Mouse (Mus musculus): ENCODE measurements around the gene Fosl1. TPM values are rescaled to one million over a fixed set of nuclear protein-coding genes. Genes with fewer than 3 reads are reported as not detected.

Fosl1 gene
- total and polyA plus RNA-seq, 2 experiments from 2014 or later, result not detected

DNA sequence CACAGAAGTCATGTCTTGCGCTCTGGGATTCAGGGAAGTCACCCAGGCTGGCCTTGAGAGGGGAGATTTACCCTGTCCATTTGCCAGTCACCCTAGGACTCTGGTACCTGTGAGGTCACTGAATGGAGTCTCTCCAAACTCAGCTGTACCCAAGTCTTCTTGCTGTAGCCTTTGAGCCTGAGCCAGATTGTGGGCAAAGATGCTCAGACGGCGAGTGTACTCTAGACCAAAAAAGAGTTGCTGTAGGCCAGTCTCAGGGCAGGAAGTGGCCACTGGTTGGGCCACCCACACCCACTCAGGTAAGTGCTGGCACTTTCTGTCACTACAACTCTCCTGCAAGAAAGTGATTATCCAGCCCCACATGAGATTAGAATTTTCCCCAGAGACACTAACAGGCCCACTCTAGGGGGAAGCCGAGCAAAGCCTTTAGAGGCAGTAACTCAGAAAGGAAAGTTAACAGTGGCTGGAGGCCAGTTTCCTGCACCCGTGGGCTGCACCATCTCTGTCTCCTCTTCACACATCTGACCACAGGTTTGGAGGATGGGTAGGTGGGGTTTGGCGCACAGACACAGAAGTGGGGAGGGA, 19.7 kb downstream of the Fosl1 start:
- ATAC-seq (no peak), DNase-seq (ENCODE audit: low spot score) (no peak)
- no peak for TF ChIP-seq CTCF (IDR thresholded peaks at IDR 0.05; ENCODE audit: low read depth)
- no peaks in the 10 kb centered on the region for H3K4me1 ChIP-seq (ENCODE audit: insufficient read depth, low read length)
- no peak overlapping the region for H3K27ac ChIP-seq
- no peak overlapping the region for H3K4me3 ChIP-seq (ENCODE audit: low read length)
- no peak overlapping the region for H3K9ac ChIP-seq (replicated peaks; ENCODE audit: low read length)
- no peak overlapping the region for H3K4me2 ChIP-seq (ENCODE audit: low read depth, low read length)
- H3K27me3 ChIP-seq (ENCODE audit: insufficient read depth, low read length), result no peaks in the 10 kb centered on the region
- 91% methylated on average over 6 of the region's 6 CpGs for WGBS
- no peaks in the 10 kb centered on the region for H3K9me3 ChIP-seq (ENCODE audit: low read length)
- H3K36me3 ChIP-seq (ENCODE audit: insufficient read depth, low read length), result peaks cover 35% of the 10 kb centered on the region

DNA sequence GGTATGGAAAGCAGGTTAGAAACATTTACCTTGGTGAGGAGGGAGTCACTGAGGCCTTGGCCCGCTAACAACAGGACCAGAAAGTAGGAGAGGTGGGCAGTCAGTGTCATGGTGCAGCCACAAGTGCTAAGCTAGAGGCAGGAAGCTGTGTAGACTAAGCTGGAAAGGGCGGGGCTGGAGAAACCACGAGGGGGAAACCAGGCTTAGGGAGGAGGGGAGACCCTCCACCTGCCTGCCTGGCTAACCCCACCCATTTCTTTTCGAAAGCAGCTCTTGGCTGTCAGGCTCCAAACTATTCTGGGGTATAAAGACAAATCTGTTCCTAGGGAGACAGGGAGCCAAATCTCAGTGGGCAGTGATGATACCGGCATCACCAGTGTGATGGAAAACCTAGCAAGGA, 21.0 kb downstream of the Fosl1 start, which contains the start of gene Ctsw:
TSS of gene Ctsw (minus strand) at position 134 of the 400 bp plus-strand sequence.
- H3K36me3 ChIP-seq (ENCODE audit: insufficient read depth, low read length), result peaks cover 27% of the 10 kb centered on the region
- ATAC-seq (no peak), DNase-seq (ENCODE audit: low spot score) (no peak)
- H3K4me3 ChIP-seq (ENCODE audit: low read length), result no peak within 1 kb of the TSS
- H3K9ac ChIP-seq (replicated peaks; ENCODE audit: low read length), result no peak within 1 kb of the TSS
- no peaks in the 10 kb centered on the region for H3K9me3 ChIP-seq (ENCODE audit: low read length)
- no peaks in the 10 kb centered on the region for H3K27me3 ChIP-seq (ENCODE audit: insufficient read depth, low read length)
- H3K4me2 ChIP-seq (ENCODE audit: low read depth, low read length), result no peak within 1 kb of the TSS
- 57% methylated on average over 5 of the region's 5 CpGs for WGBS
- no peaks in the 10 kb centered on the region for H3K4me1 ChIP-seq (ENCODE audit: insufficient read depth, low read length)
- no peak within 1 kb of the TSS for H3K27ac ChIP-seq
- TF ChIP-seq CTCF (IDR thresholded peaks at IDR 0.05; ENCODE audit: low read depth), result no peak

DNA sequence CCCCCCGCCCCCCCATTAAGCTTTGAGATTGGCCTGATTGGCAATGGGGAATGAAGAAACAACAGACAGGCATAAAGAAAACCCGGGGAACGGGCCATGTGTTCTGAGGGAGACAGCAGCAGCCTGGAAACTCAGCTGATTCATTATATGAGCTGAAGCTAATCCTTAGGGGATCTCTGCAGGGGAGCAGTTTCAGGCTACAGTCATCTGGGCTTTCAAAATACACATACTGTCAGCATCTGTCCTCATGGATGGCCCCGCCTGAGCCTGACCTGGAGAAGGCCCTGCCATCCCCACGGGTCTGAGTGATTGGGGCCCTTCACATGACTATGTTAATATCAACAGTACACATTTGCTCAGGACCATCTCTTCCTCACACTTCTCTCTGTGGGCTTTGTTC, 24.5 kb downstream of the Fosl1 start:
- TF ChIP-seq CTCF (IDR thresholded peaks at IDR 0.05; ENCODE audit: low read depth), result no peak
- H3K4me3 ChIP-seq (ENCODE audit: low read length), result no peak overlapping the region
- H3K9me3 ChIP-seq (ENCODE audit: low read length), result no peaks in the 10 kb centered on the region
- ATAC-seq (no peak), DNase-seq (ENCODE audit: low spot score) (no peak)
- H3K4me2 ChIP-seq (ENCODE audit: low read depth, low read length), result no peak overlapping the region
- H3K36me3 ChIP-seq (ENCODE audit: insufficient read depth, low read length), result peaks cover 9% of the 10 kb centered on the region; the same call in 1 of the 2 replicates
- H3K9ac ChIP-seq (replicated peaks; ENCODE audit: low read length), result no peak overlapping the region
- H3K27ac ChIP-seq, result no peak overlapping the region
- peaks cover 7% of the 10 kb centered on the region for H3K4me1 ChIP-seq (ENCODE audit: insufficient read depth, low read length)
- no peaks in the 10 kb centered on the region for H3K27me3 ChIP-seq (ENCODE audit: insufficient read depth, low read length)
- 33% methylated on average over 5 of the region's 5 CpGs for WGBS

DNA sequence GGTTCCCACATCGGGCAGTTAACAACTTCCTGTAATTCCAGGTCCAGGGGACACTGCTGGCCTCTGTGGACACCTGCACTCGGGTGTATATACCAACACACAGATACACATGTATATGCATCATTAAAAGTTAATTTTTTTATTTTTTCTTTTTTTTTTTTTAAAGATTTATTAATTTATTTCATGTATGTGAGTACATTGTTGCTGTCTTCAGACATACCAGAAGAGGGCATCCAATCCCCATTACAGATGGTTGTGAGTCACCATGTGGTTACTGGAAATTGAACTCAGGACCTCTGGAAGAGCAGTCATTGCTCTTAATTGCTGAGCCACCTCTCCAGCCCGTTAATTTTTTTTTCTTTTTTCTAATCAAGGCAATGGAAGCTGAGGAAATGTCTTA, 25.5 kb downstream of the Fosl1 start:
- ATAC-seq (no peak), DNase-seq (ENCODE audit: low spot score) (no peak)
- 82% methylated on average over 3 of the region's 3 CpGs for WGBS
- H3K4me1 ChIP-seq (ENCODE audit: insufficient read depth, low read length), result peaks cover 7% of the 10 kb centered on the region
- H3K36me3 ChIP-seq (ENCODE audit: insufficient read depth, low read length), result no peaks in the 10 kb centered on the region
- H3K4me2 ChIP-seq (ENCODE audit: low read depth, low read length), result no peak overlapping the region
- peak; percentile 33 for TF ChIP-seq CTCF (IDR thresholded peaks at IDR 0.05; ENCODE audit: low read depth)
- no peaks in the 10 kb centered on the region for H3K9me3 ChIP-seq (ENCODE audit: low read length)
- H3K4me3 ChIP-seq (ENCODE audit: low read length), result no peak overlapping the region
- H3K27ac ChIP-seq, result no peak overlapping the region
- no peaks in the 10 kb centered on the region for H3K27me3 ChIP-seq (ENCODE audit: insufficient read depth, low read length)
- H3K9ac ChIP-seq (replicated peaks; ENCODE audit: low read length), result no peak overlapping the region

DNA sequence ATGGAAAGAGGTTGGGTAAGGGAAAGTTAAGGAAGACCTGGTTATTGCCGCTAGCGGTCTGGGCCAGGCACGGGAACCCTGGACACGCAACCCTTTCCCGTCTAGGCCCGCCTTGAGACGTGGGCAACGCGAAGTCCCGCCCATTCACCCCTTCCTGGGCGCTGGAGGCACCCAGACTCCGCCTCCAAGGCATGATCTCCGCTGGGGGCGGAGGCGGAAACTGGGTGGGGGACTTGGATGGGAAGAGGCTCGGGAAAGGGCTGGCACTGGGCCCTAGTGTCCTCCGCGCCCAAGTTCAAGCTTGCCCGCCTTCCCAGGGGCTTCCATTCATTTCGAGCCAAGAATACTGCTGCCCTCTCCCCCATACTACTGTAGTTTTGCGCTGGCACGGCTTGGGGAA, 26.4 kb downstream of the Fosl1 start, which contains the start of gene Efemp2:
TSS of gene Efemp2 (plus strand) at position 235 of the 400 bp plus-strand sequence.
- no peak for TF ChIP-seq CTCF (IDR thresholded peaks at IDR 0.05; ENCODE audit: low read depth)
- peak; percentile 76 for ATAC-seq
- H3K4me3 ChIP-seq (ENCODE audit: low read length), result peak within 1 kb of the TSS; percentile 57

DNA sequence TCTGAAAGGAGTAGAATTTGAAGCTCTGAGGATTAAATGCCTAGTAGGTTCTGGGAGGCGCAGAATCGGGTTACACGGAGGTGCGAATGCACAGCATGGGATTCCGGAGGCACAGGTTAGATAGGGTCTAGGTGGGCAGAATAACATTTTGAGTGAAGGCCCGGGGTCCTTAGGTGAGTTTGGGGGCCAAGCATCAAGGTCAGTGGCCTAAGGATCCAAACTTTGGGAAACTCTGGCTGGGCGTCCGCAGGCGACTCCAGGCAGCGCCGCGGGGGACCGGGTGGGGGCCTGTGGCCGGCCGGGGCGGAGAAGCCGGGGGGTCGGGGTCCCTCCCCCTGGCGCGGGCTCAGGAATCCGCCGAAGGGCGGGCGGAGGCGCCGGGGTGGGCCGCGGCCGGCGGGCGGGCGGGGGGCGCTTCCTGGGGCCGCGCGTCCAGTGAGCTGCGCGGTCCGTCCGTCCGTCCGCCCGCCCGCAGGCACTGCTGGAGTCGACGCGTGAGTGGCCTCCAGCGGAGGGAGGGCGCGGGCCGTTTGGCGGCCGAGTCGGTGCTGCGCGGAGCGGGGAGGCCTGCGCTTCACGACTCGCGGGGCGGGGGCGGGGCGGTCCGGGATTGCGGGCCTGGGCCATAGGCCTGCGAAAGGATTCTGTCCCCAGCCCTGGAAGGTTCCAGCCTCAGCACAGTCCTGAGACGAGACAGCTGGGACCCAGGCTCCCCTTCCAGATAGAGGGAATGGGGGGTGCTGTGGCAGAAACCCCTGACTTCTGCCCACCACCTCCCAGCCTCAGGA, 27.1 kb downstream of the Fosl1 start:
- peak overlapping the region; percentile 78 for H3K9ac ChIP-seq (replicated peaks; ENCODE audit: low read length)
- 1% methylated on average over 65 of the region's 68 CpGs for WGBS
- ATAC-seq, result peak; percentile 76
- H3K36me3 ChIP-seq (ENCODE audit: insufficient read depth, low read length), result no peaks in the 10 kb centered on the region; the same call in 1 of the 2 replicates
- peak overlapping the region; percentile 97 for H3K4me2 ChIP-seq (ENCODE audit: low read depth, low read length)
- H3K4me3 ChIP-seq (ENCODE audit: low read length), result peak overlapping the region; percentile 57
- TF ChIP-seq CTCF (IDR thresholded peaks at IDR 0.05; ENCODE audit: low read depth), result no peak
- no peaks in the 10 kb centered on the region for H3K9me3 ChIP-seq (ENCODE audit: low read length)
- no peaks in the 10 kb centered on the region for H3K27me3 ChIP-seq (ENCODE audit: insufficient read depth, low read length)
- peak; percentile 63 for DNase-seq (ENCODE audit: low spot score)
- peak overlapping the region; percentile 72 for H3K27ac ChIP-seq
- H3K4me1 ChIP-seq (ENCODE audit: insufficient read depth, low read length), result peaks cover 7% of the 10 kb centered on the region

More for the DNA sequence above, 26.4 kb downstream of the Fosl1 start, which contains the start of gene Efemp2:
- H3K9ac ChIP-seq (replicated peaks; ENCODE audit: low read length), result peak within 1 kb of the TSS; percentile 78
- no peaks in the 10 kb centered on the region; the same call in 1 of the 2 replicates for H3K36me3 ChIP-seq (ENCODE audit: insufficient read depth, low read length)
- no peaks in the 10 kb centered on the region for H3K9me3 ChIP-seq (ENCODE audit: low read length)
- WGBS, result 2% methylated on average over 22 of the region's 22 CpGs
- peak; percentile 81 for DNase-seq (ENCODE audit: low spot score)
- peak within 1 kb of the TSS; percentile 97 for H3K4me2 ChIP-seq (ENCODE audit: low read depth, low read length)
- H3K27ac ChIP-seq, result peak within 1 kb of the TSS; percentile 72
- H3K27me3 ChIP-seq (ENCODE audit: insufficient read depth, low read length), result no peaks in the 10 kb centered on the region
- peaks cover 7% of the 10 kb centered on the region for H3K4me1 ChIP-seq (ENCODE audit: insufficient read depth, low read length)
